Mouse (Mus musculus) bone marrow macrophage, adult 2 months (primary cell): ENCODE data around the gene Rock2.

Source experiments
- CTCF ChIP-seq: IDR thresholded peaks from 2 replicates; pipeline ENCODE4 v1.5.1; 2012; ENCODE audit warnings: low read depth, mild to moderate bottlenecking, low read length, moderate library complexity
- POLR2A ChIP-seq: IDR thresholded peaks from 2 replicates; pipeline ENCODE4 v1.6.1; 2012; ENCODE audit warnings: mild to moderate bottlenecking, low read depth, low read length, borderline replicate concordance

- no peak for TF ChIP-seq CTCF
- no peak for TF ChIP-seq POLR2A
Measured at GRCm38 (mm10) chr12:16893656-16894395, 869 bp upstream of the Rock2 start.
